Mouse (Mus musculus) kidney, adult 2 months (tissue): Measurements from ENCODE around the gene Klrb1b. TPM values are rescaled to one million over a fixed set of nuclear protein-coding genes. Genes with fewer than 3 reads are reported as not detected.
"Not testable (repeated sequence)": the region's sequence is repeated elsewhere in the genome, so short reads cannot be mapped to it uniquely, and the experiment has no call there.

Source experiments
- DNase-seq: peaks from one replicate; pipeline ENCODE4 v3.0.0; 2021
- H3K27ac ChIP-seq: fragments of 200-500 bp; 2 replicates; pipeline ENCODE4 v1.5.1; 2012; ENCODE audit warnings: low read depth, low read length, control low read depth, inconsistent platforms; ENCODE audit not compliant: insufficient read depth
- H3K27me3 ChIP-seq: fragments of 200-500 bp; replicated peaks from 2 replicates; pipeline ENCODE4 v1.6.1; 2012; ENCODE audit warnings: mild to moderate bottlenecking, moderate library complexity, low read length, inconsistent platforms; ENCODE audit not compliant: control insufficient read depth, insufficient read depth
- H3K36me3 ChIP-seq: fragments of 200-500 bp; 2 replicates; pipeline ENCODE4 v1.6.1; 2012; ENCODE audit warnings: mild to moderate bottlenecking, moderate library complexity, low read length, inconsistent platforms; ENCODE audit not compliant: control insufficient read depth, insufficient read depth
- H3K4me1 ChIP-seq: fragments of 200-500 bp; 2 replicates; pipeline ENCODE4 v1.6.1; 2011; ENCODE audit warnings: low read length; ENCODE audit not compliant: control insufficient read depth, insufficient read depth
- H3K4me3 ChIP-seq: fragments of 200-500 bp; 2 replicates; pipeline ENCODE4 v1.5.1; 2011; ENCODE audit warnings: mild to moderate bottlenecking, low read depth, low read length, control low read depth; ENCODE audit not compliant: insufficient read depth
- CTCF ChIP-seq: fragments of 200-500 bp; conservative IDR thresholded peaks from 2 replicates; pipeline ENCODE4 v1.5.1; 2011; ENCODE audit warnings: low read depth, mild to moderate bottlenecking, control low read depth, low read length, moderate library complexity, mixed read lengths; ENCODE audit not compliant: insufficient read depth, insufficient read length
- POLR2A ChIP-seq: fragments of 200-500 bp; IDR thresholded peaks from one replicate; pipeline ENCODE4 v1.6.1; 2011; ENCODE audit warnings: low read depth, low read length, control low read depth
- WGBS: fragments of 180-500 bp; shearing (Covaris S2); methylation state at CpG from one replicate; pipeline ENCODE4 v1.1.7; 2018; 5-methylcytosine and 5-hydroxymethylcytosine counted together
- polyA plus RNA-seq: library from polyadenylated mRNA; depleted of rRNA; stranded (reverse); fragments of >200 nt; gene quantifications from 2 replicates; pipeline ENCODE4 v1.2.3, GENCODE M21; 2012

Gene Klrb1b
- polyA plus RNA-seq, 1 experiment, result 0.03 TPM

GRCm38 (mm10) chr6:128788517-128788916, 37.6 kb downstream of the Klrb1b start:
- TF ChIP-seq POLR2A, result no peak
- TF ChIP-seq CTCF, result no peak
- H3K27me3 ChIP-seq, result no peaks in the 10 kb centered on the region
- 86% methylated on average over 1 of the region's 1 CpGs for WGBS

GRCm38 (mm10) chr6:128786396-128786795, 39.7 kb downstream of the Klrb1b start:
- H3K27me3 ChIP-seq, H3K4me3 ChIP-seq, H3K27ac ChIP-seq, H3K4me1 ChIP-seq, H3K36me3 ChIP-seq, DNase-seq: not testable (repeated sequence)
- 85% methylated on average over 1 of the region's 1 CpGs for WGBS

More at GRCm38 (mm10) chr6:128788517-128788916, 37.6 kb downstream of the Klrb1b start:
- no peaks in the 10 kb centered on the region for H3K4me1 ChIP-seq
- DNase-seq, result no peak
- H3K36me3 ChIP-seq, result no peaks in the 10 kb centered on the region
- no peak overlapping the region for H3K27ac ChIP-seq
- no peak overlapping the region for H3K4me3 ChIP-seq

- H3K27ac ChIP-seq, result no peak overlapping the region
- no peak for DNase-seq
- no peaks in the 10 kb centered on the region for H3K4me1 ChIP-seq
- H3K27me3 ChIP-seq, result no peaks in the 10 kb centered on the region
- no peak overlapping the region for H3K4me3 ChIP-seq
- H3K36me3 ChIP-seq, result no peaks in the 10 kb centered on the region
- TF ChIP-seq CTCF, result no peak
- no peak for TF ChIP-seq POLR2A
- WGBS, result 85% methylated on average over 10 of the region's 10 CpGs
Measured at GRCm38 (mm10) chr6:128769481-128770253, 56.5 kb downstream of the Klrb1b start.

GRCm38 (mm10) chr6:128768047-128768446, 58.1 kb downstream of the Klrb1b start:
- no peak overlapping the region for H3K27ac ChIP-seq
- H3K27me3 ChIP-seq, result no peaks in the 10 kb centered on the region
- H3K36me3 ChIP-seq, result no peaks in the 10 kb centered on the region
- H3K4me3 ChIP-seq, result no peak overlapping the region
- no peak for TF ChIP-seq CTCF
- TF ChIP-seq POLR2A, result no peak
- no peak for DNase-seq
- peaks cover 4% of the 10 kb centered on the region; the same call in 1 of the 2 replicates for H3K4me1 ChIP-seq
- WGBS, result 81% methylated on average over 4 of the region's 4 CpGs

GRCm38 (mm10) chr6:128766486-128767254, 59.5 kb downstream of the Klrb1b start:
- peak; percentile 62 for TF ChIP-seq CTCF
- H3K36me3 ChIP-seq, H3K4me3 ChIP-seq, H3K4me1 ChIP-seq, H3K27ac ChIP-seq, H3K27me3 ChIP-seq: not testable (repeated sequence)
- WGBS, result 64% methylated on average over 6 of the region's 6 CpGs
- DNase-seq, result peak; percentile 59

- 80% methylated on average over 1 of the region's 1 CpGs for WGBS
Measured at GRCm38 (mm10) chr6:128765211-128765610, 60.9 kb downstream of the Klrb1b start.

GRCm38 (mm10) chr6:128764598-128764997, 61.5 kb downstream of the Klrb1b start:
- Histone ChIP-seq H3K36me3 (no peaks in the 10 kb centered on the region), H3K27ac (no peak overlapping the region), H3K4me1 (peaks cover 4% of the 10 kb centered on the region; the same call in 1 of the 2 replicates), H3K27me3 (no peaks in the 10 kb centered on the region), H3K4me3 (no peak overlapping the region)
- TF ChIP-seq POLR2A (no peak), CTCF (no peak)
- no peak for DNase-seq
- WGBS, result 20% methylated on average over 5 of the region's 5 CpGs

More at GRCm38 (mm10) chr6:128765211-128765610, 60.9 kb downstream of the Klrb1b start:
- Histone ChIP-seq H3K4me1 (peaks cover 4% of the 10 kb centered on the region; the same call in 1 of the 2 replicates), H3K4me3 (no peak overlapping the region), H3K27ac (no peak overlapping the region), H3K27me3 (no peaks in the 10 kb centered on the region), H3K36me3 (no peaks in the 10 kb centered on the region)
- no peak for DNase-seq
- TF ChIP-seq CTCF (no peak), POLR2A (no peak)
